Mouse (Mus musculus) forebrain, embryonic 13.5 days (tissue): ENCODE results near the gene Sbno2. TPM values are rescaled to one million over a fixed set of nuclear protein-coding genes. Genes with fewer than 3 reads are reported as not detected.

Source experiments
- ATAC-seq: fragments of 200-750 bp; cut with Nextera tagmentation; 2 replicates; pipeline ENCODE4 v1.8.0; 2017
- H3K27ac ChIP-seq: fragments of 300-500 bp; sonication (generic); 2 replicates; pipeline ENCODE4 v1.5.1; 2015; ENCODE audit warnings: inconsistent platforms, mild to moderate bottlenecking, moderate library complexity
- H3K27me3 ChIP-seq: fragments of 300-500 bp; sonication (generic); 2 replicates; pipeline ENCODE4 v1.6.1; 2015; ENCODE audit warnings: mild to moderate bottlenecking, inconsistent platforms
- H3K36me3 ChIP-seq: fragments of 300-500 bp; sonication (generic); 2 replicates; pipeline ENCODE4 v1.6.1; 2015; ENCODE audit warnings: mild to moderate bottlenecking, inconsistent platforms; ENCODE audit not compliant: poor library complexity, severe bottlenecking
- H3K4me1 ChIP-seq: fragments of 300-500 bp; sonication (generic); 2 replicates; pipeline ENCODE4 v1.6.1; 2015; ENCODE audit warnings: inconsistent platforms
- H3K4me2 ChIP-seq: fragments of 300-500 bp; sonication (generic); 2 replicates; pipeline ENCODE4 v1.6.1; 2015; ENCODE audit warnings: inconsistent platforms, mild to moderate bottlenecking, moderate library complexity
- H3K4me3 ChIP-seq: fragments of 300-500 bp; sonication (generic); 2 replicates; pipeline ENCODE4 v1.5.1; 2015; ENCODE audit warnings: mild to moderate bottlenecking, inconsistent platforms
- H3K9ac ChIP-seq: fragments of 300-500 bp; sonication (generic); 2 replicates; pipeline ENCODE4 v1.6.1; 2015; ENCODE audit warnings: mild to moderate bottlenecking, inconsistent platforms
- H3K9me3 ChIP-seq: fragments of 300-500 bp; sonication (generic); replicated peaks from 2 replicates; pipeline ENCODE4 v1.6.1; 2016; ENCODE audit warnings: inconsistent platforms
- WGBS: fragments of 180-500 bp; shearing (Covaris S2); methylation state at CpG from one replicate; pipeline ENCODE4 v1.1.7; 2015; 5-methylcytosine and 5-hydroxymethylcytosine counted together
- polyA plus RNA-seq: library from polyadenylated mRNA; unstranded; fragments of >200 nt; fragmentation: Nextera tagmentation; extraction: Ambion mirVana; gene quantifications from 2 replicates; pipeline ENCODE4 v1.2.1, GENCODE M21; 2015

The Sbno2 gene
- polyA plus RNA-seq, 1 experiment from 2014 or later: 11.6 TPM

GRCm38 (mm10) chr10:80147719-80148601 lies 42.6 kb upstream of the Sbno2 start, which contains the start of gene Midn:
Gene Midn, plus strand, starts transcription at chr10:80148272.
- H3K9me3 ChIP-seq: no peaks in the 10 kb centered on the region
- H3K27me3 ChIP-seq: no peaks in the 10 kb centered on the region
- peaks cover 47% of the 10 kb centered on the region for H3K36me3 ChIP-seq
- peak within 1 kb of the TSS; percentile 99 for H3K4me3 ChIP-seq
- peak within 1 kb of the TSS; percentile 71 for H3K4me2 ChIP-seq
- peak within 1 kb of the TSS; percentile 96 for H3K9ac ChIP-seq
- 1% methylated on average over 35 of the region's 42 CpGs for WGBS
- H3K27ac ChIP-seq: peak within 1 kb of the TSS; percentile 100
- H3K4me1 ChIP-seq: peaks cover 55% of the 10 kb centered on the region
- ATAC-seq: peak; percentile 36

- Histone ChIP-seq H3K9me3 (no peaks in the 10 kb centered on the region), H3K36me3 (peaks cover 40% of the 10 kb centered on the region), H3K27me3 (no peaks in the 10 kb centered on the region), H3K4me1 (peaks cover 52% of the 10 kb centered on the region), H3K4me3 (peak overlapping the region; percentile 99), H3K27ac (peak overlapping the region; percentile 100), H3K9ac (peak overlapping the region; percentile 96; the same call in 1 of the 2 replicates), H3K4me2 (peak overlapping the region; percentile 71)
- ATAC-seq: no peak
- WGBS: 76% methylated on average over 5 of the region's 5 CpGs
Observed at GRCm38 (mm10) chr10:80147146-80147718, 41.9 kb upstream of the Sbno2 start.

- H3K36me3 ChIP-seq: peaks cover 34% of the 10 kb centered on the region
- H3K4me2 ChIP-seq: no peak overlapping the region
- H3K9me3 ChIP-seq: no peaks in the 10 kb centered on the region
- 85% methylated on average over 4 of the region's 4 CpGs for WGBS
- peak overlapping the region; percentile 100 for H3K27ac ChIP-seq
- H3K4me3 ChIP-seq: no peak overlapping the region
- ATAC-seq: no peak
- H3K9ac ChIP-seq: peak overlapping the region; percentile 37; the same call in 1 of the 2 replicates
- peaks cover 48% of the 10 kb centered on the region for H3K4me1 ChIP-seq
- no peaks in the 10 kb centered on the region for H3K27me3 ChIP-seq
Observed at GRCm38 (mm10) chr10:80146568-80147011, 41.2 kb upstream of the Sbno2 start.

- peak overlapping the region; percentile 100 for H3K27ac ChIP-seq
- WGBS: 88% methylated on average over 6 of the region's 6 CpGs
- peak overlapping the region; percentile 37; the same call in 1 of the 2 replicates for H3K9ac ChIP-seq
- no peaks in the 10 kb centered on the region for H3K9me3 ChIP-seq
- no peak for ATAC-seq
- H3K27me3 ChIP-seq: no peaks in the 10 kb centered on the region
- H3K4me1 ChIP-seq: peaks cover 54% of the 10 kb centered on the region
- H3K4me3 ChIP-seq: peak overlapping the region; percentile 0; the same call in 1 of the 2 replicates
- no peak overlapping the region for H3K4me2 ChIP-seq
- H3K36me3 ChIP-seq: peaks cover 28% of the 10 kb centered on the region
Observed at GRCm38 (mm10) chr10:80145896-80146295, 40.5 kb upstream of the Sbno2 start.

- Histone ChIP-seq H3K27me3 (no peaks in the 10 kb centered on the region), H3K4me3 (peak overlapping the region; percentile 0; the same call in 1 of the 2 replicates), H3K9me3 (no peaks in the 10 kb centered on the region), H3K9ac (peak overlapping the region; percentile 37; the same call in 1 of the 2 replicates), H3K4me2 (0 out of 2 replicates have a peak overlapping the region, but pooled peaks have one; percentile 5), H3K36me3 (peaks cover 28% of the 10 kb centered on the region), H3K4me1 (peaks cover 59% of the 10 kb centered on the region), H3K27ac (peak overlapping the region; percentile 45)
- WGBS: 74% methylated on average over 20 of the region's 20 CpGs
- no peak for ATAC-seq
Observed at GRCm38 (mm10) chr10:80144864-80145838, 39.8 kb upstream of the Sbno2 start.

- Histone ChIP-seq H3K27ac (no peak overlapping the region), H3K4me1 (peaks cover 64% of the 10 kb centered on the region), H3K9ac (no peak overlapping the region), H3K4me3 (no peak overlapping the region), H3K27me3 (no peaks in the 10 kb centered on the region), H3K9me3 (no peaks in the 10 kb centered on the region), H3K36me3 (peaks cover 28% of the 10 kb centered on the region), H3K4me2 (no peak overlapping the region)
- ATAC-seq: no peak
- WGBS: 95% methylated on average over 12 of the region's 12 CpGs
Observed at GRCm38 (mm10) chr10:80144159-80144558, 38.8 kb upstream of the Sbno2 start.

GRCm38 (mm10) chr10:80143664-80144063 lies 38.3 kb upstream of the Sbno2 start:
- Histone ChIP-seq H3K4me1 (peaks cover 65% of the 10 kb centered on the region), H3K9me3 (no peaks in the 10 kb centered on the region), H3K27ac (no peak overlapping the region), H3K4me3 (no peak overlapping the region), H3K27me3 (no peaks in the 10 kb centered on the region), H3K9ac (no peak overlapping the region), H3K4me2 (0 out of 2 replicates have a peak overlapping the region, but pooled peaks have one; percentile 96), H3K36me3 (peaks cover 28% of the 10 kb centered on the region)
- 91% methylated on average over 7 of the region's 7 CpGs for WGBS
- ATAC-seq: no peak

GRCm38 (mm10) chr10:80142530-80142925 lies 37.2 kb upstream of the Sbno2 start:
- Histone ChIP-seq H3K4me1 (peaks cover 71% of the 10 kb centered on the region), H3K27me3 (no peaks in the 10 kb centered on the region), H3K9me3 (no peaks in the 10 kb centered on the region), H3K4me2 (peak overlapping the region; percentile 96), H3K9ac (peak overlapping the region; percentile 95), H3K36me3 (peaks cover 28% of the 10 kb centered on the region), H3K27ac (peak overlapping the region; percentile 80), H3K4me3 (peak overlapping the region; percentile 73)
- no peak; the same call in 1 of the 2 replicates for ATAC-seq
- 2% methylated on average over 15 of the region's 15 CpGs for WGBS

- Histone ChIP-seq H3K27ac (peak overlapping the region; percentile 86), H3K9ac (peak overlapping the region; percentile 95), H3K27me3 (peaks cover 1% of the 10 kb centered on the region; the same call in 1 of the 2 replicates), H3K4me1 (peaks cover 73% of the 10 kb centered on the region), H3K9me3 (no peaks in the 10 kb centered on the region), H3K4me2 (peak overlapping the region; percentile 96), H3K36me3 (peaks cover 28% of the 10 kb centered on the region), H3K4me3 (peak overlapping the region; percentile 73)
- WGBS: under 1% methylated on average over 42 of the region's 43 CpGs
- peak; percentile 86 for ATAC-seq
Observed at GRCm38 (mm10) chr10:80141786-80142529, 36.6 kb upstream of the Sbno2 start.

- peaks cover 75% of the 10 kb centered on the region for H3K4me1 ChIP-seq
- peaks cover 28% of the 10 kb centered on the region for H3K36me3 ChIP-seq
- peak overlapping the region; percentile 96 for H3K4me2 ChIP-seq
- peak overlapping the region; percentile 50 for H3K9ac ChIP-seq
- under 1% methylated on average over 29 of the region's 29 CpGs for WGBS
- ATAC-seq: peak; percentile 63
- H3K27me3 ChIP-seq: peaks cover 7% of the 10 kb centered on the region
- peak overlapping the region; percentile 86 for H3K27ac ChIP-seq
- no peaks in the 10 kb centered on the region for H3K9me3 ChIP-seq
- H3K4me3 ChIP-seq: peak overlapping the region; percentile 73
Observed at GRCm38 (mm10) chr10:80141243-80141642, 35.9 kb upstream of the Sbno2 start.
